Mouse (Mus musculus) G1E (cell line): ENCODE results near the gene AI593442.

Experiments used
- CTCF ChIP-seq: IDR thresholded peaks from 2 replicates; pipeline ENCODE4 v1.5.1; 2012; ENCODE audit warnings: low read depth, low read length, inconsistent platforms, mixed read lengths
- GATA1 ChIP-seq: IDR thresholded peaks from 2 replicates; pipeline ENCODE4 v1.6.1; 2012; ENCODE audit warnings: borderline replicate concordance, low read length, inconsistent platforms, mixed read lengths
- GATA2 ChIP-seq: IDR thresholded peaks from 2 replicates; pipeline ENCODE4 v1.6.1; 2012; ENCODE audit warnings: low read depth, low read length, inconsistent platforms, borderline replicate concordance
- TAL1 ChIP-seq: conservative IDR thresholded peaks from 2 replicates; pipeline ENCODE4 v1.6.1; 2012; ENCODE audit warnings: low read depth, low read length, inconsistent platforms, mixed read lengths

GRCm38 (mm10) chr9:52644626-52645025 is 35.0 kb downstream of the AI593442 start:
- TF ChIP-seq CTCF = no peak
- no peak for TF ChIP-seq TAL1
- TF ChIP-seq GATA1 = no peak
- no peak for TF ChIP-seq GATA2
